ENCODE assay signal across 33 mouse cellular contexts in the genomic region with DNA sequence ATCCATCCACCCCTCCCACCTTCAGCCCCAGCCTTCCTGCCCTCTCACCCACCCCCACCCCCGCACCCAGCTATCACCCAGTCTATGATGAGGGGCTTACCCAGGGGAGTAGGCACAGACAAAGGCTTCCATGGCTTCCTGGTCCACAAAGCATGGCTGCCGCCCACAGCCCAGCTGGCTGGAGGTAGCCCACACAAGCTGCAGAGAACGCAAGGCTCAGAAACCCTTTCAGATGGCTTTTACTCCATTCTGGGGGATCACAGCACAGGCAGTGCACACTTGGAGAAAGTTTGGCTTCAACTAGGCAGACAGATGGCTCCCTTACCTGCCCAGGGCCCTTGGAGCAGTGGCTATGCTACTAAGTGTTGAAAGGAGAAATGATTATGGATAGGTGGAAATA. TPM values are rescaled to one million over a fixed set of nuclear protein-coding genes. Genes with fewer than 3 reads are reported as not detected.
A peak's percentile ranks its signal among the peaks of the same experiment; 100 is the strongest.
DNase-seq lines count a peak whose midpoint lies in the region; ATAC-seq lines count a peak whose summit lies in the region.
"Had no signal": no experiment of that assay in that cellular context is flagged by ENCODE, and none has a peak within 500 bp of the region (broad histone marks: within the 10 kb centered on the region; RNA-seq: fewer than 3 reads in every experiment).

No protein-coding gene starts in this region.

- 0 out of 2 replicates have a peak overlapping the region, but pooled peaks have one; percentile 13 for H3K27ac ChIP-seq in midbrain, embryonic 10.5 days (replicated peaks)
- no peak overlapping the region for H3K27ac ChIP-seq in midbrain, embryonic 15.5 days
- H3K27ac ChIP-seq in kidney, embryonic 15.5 days: no peak overlapping the region
- H3K27ac ChIP-seq: forebrain, embryonic 10.5 days; heart, embryonic 15.5 days; hindbrain, embryonic 14.5 days; kidney, postnatal 0 days; limb, embryonic 12.5 days; stomach, embryonic 15.5 days had no signal

- H3K4me2 ChIP-seq in midbrain, embryonic 15.5 days: no peak overlapping the region
- H3K4me2 ChIP-seq in kidney, embryonic 15.5 days: no peak overlapping the region
- H3K4me2 ChIP-seq: heart, embryonic 15.5 days; hindbrain, embryonic 14.5 days; limb, embryonic 12.5 days; liver, embryonic 11.5 days; stomach, embryonic 15.5 days had no signal

- no peaks in the 10 kb centered on the region for H3K27me3 ChIP-seq in midbrain, embryonic 10.5 days (ENCODE audit: low read depth, poor library complexity, severe bottlenecking)
- no peaks in the 10 kb centered on the region for H3K27me3 ChIP-seq in midbrain, embryonic 15.5 days (replicated peaks)
- H3K27me3 ChIP-seq in kidney, embryonic 15.5 days: no peaks in the 10 kb centered on the region
- H3K27me3 ChIP-seq: heart, embryonic 15.5 days; limb, embryonic 12.5 days had no signal

- no peaks in the 10 kb centered on the region for H3K36me3 ChIP-seq in midbrain, embryonic 10.5 days
- no peaks in the 10 kb centered on the region for H3K36me3 ChIP-seq in midbrain, embryonic 15.5 days (replicated peaks)
- H3K36me3 ChIP-seq in kidney, embryonic 15.5 days: 0 out of 2 replicates have a peak, but pooled peaks cover 14% of the 10 kb centered on the region
- H3K36me3 ChIP-seq: forebrain, embryonic 10.5 days; heart, embryonic 15.5 days; limb, embryonic 12.5 days; stomach, embryonic 15.5 days had no signal

- no peak overlapping the region for H3K9ac ChIP-seq in midbrain, embryonic 15.5 days
- H3K9ac ChIP-seq in kidney, embryonic 15.5 days: no peak overlapping the region
- H3K9ac ChIP-seq: heart, embryonic 15.5 days; hindbrain, embryonic 14.5 days; limb, embryonic 12.5 days; liver, postnatal 0 days; stomach, embryonic 15.5 days had no signal

- ATAC-seq in frontal cortex, adult (ENCODE audit: low TSS enrichment): peak; percentile 86
- ATAC-seq in midbrain, embryonic 15.5 days (replicated peaks): no peak
- no peak for ATAC-seq in kidney, embryonic 15.5 days (replicated peaks; ENCODE audit: low FRiP score)
- ATAC-seq: activated CD4-positive, CD25-positive, alpha-beta regulatory T cell, adult 4 months; forebrain, embryonic 16.5 days; inflammation-experienced regulatory T-cells, adult 6 months; liver, postnatal 0 days; midbrain, embryonic 16.5 days had no signal

- H3K4me1 ChIP-seq in midbrain, embryonic 10.5 days: peaks cover 23% of the 10 kb centered on the region
- no peaks in the 10 kb centered on the region for H3K4me1 ChIP-seq in midbrain, embryonic 15.5 days
- H3K4me1 ChIP-seq in kidney, embryonic 15.5 days: peaks cover 30% of the 10 kb centered on the region
- H3K4me1 ChIP-seq: heart, embryonic 15.5 days; stomach, embryonic 15.5 days had no signal

- H3K4me3 ChIP-seq in midbrain, embryonic 10.5 days: no peak overlapping the region
- H3K4me3 ChIP-seq in midbrain, embryonic 15.5 days: no peak overlapping the region
- no peak overlapping the region for H3K4me3 ChIP-seq in kidney, embryonic 15.5 days (replicated peaks)
- H3K4me3 ChIP-seq: forebrain, embryonic 10.5 days; heart, embryonic 15.5 days; limb, embryonic 12.5 days; stomach, embryonic 15.5 days had no signal

- 82% methylated on average over 3 of the region's 3 CpGs for WGBS in midbrain, embryonic 10.5 days
- whole genome bisulfite sequencing in midbrain, embryonic 15.5 days: 75% methylated on average over 3 of the region's 3 CpGs
- WGBS in kidney, embryonic 15.5 days: 72% methylated on average over 3 of the region's 3 CpGs

- H3K9me3 ChIP-seq in midbrain, embryonic 10.5 days (replicated peaks): no peaks in the 10 kb centered on the region
- no peaks in the 10 kb centered on the region for H3K9me3 ChIP-seq in midbrain, embryonic 15.5 days
- H3K9me3 ChIP-seq in kidney, embryonic 15.5 days (replicated peaks): no peaks in the 10 kb centered on the region
- H3K9me3 ChIP-seq: forebrain, embryonic 10.5 days; heart, embryonic 15.5 days; limb, embryonic 12.5 days; stomach, embryonic 15.5 days had no signal

- no peak for DNase-seq in frontal cortex, postnatal 10 days (ENCODE audit: low spot score in 2 of 2)
- no peak for DNase-seq in midbrain, embryonic 10.5 days (ENCODE audit: low spot score)
- peak; percentile 62 to 71 for DNase-seq in layer of hippocampus, postnatal 36 days
- DNase-seq in spleen, postnatal 4 days (ENCODE audit: low spot score in 2 of 2): no peak
- no peak for DNase-seq in lung, postnatal 25 days (ENCODE audit: low spot score)
- DNase-seq: adrenal gland, adult 8-10 months; cerebellum, adult 18-20 months; cerebellum, postnatal 14 days; heart, postnatal 36 days; kidney, adult 18-20 months; liver, postnatal 0 days; lung, postnatal 36 days; thymus, adult 2 months; thymus, postnatal 4 days had no signal

RNA-seq across cellular contexts. Expression of a gene that starts 16.3 kb away (rescaled TPM):
- 1.1 and 2.0 TPM in 2 replicates for polyA plus RNA-seq in midbrain, embryonic 10.5 days (2016; fragmentation: Nextera tagmentation; extraction: Ambion mirVana)
- 0.53 and 0.93 TPM in 2 replicates for polyA plus RNA-seq in midbrain, embryonic 15.5 days (2015; fragmentation: Nextera tagmentation; extraction: Ambion mirVana)
- total RNA-seq in layer of hippocampus, postnatal 36 days (2021): 1 to 10 TPM; 1.1 to 1.2 TPM
- 71.2 and 75.0 TPM in 2 replicates for polyA plus RNA-seq in kidney, embryonic 15.5 days (2015; fragmentation: Nextera tagmentation; extraction: Ambion mirVana)
- total RNA-seq: adrenal gland, adult 8-10 months; megakaryocyte-erythroid progenitor cell, adult 5-6 weeks had no signal
- polyA plus RNA-seq: activated CD4-positive, CD25-positive, alpha-beta regulatory T cell, adult 4 months; heart, embryonic 15.5 days; inflammation-experienced regulatory T-cells, adult 6 months; large intestine, adult 2 months; liver, embryonic 11.5 days; liver, postnatal 0 days; stomach, embryonic 15.5 days had no signal

RNA-seq across cellular contexts. Expression of a gene that starts 18.5 kb away (rescaled TPM):
- 11.9 and 13.2 TPM in 2 replicates for polyA plus RNA-seq in midbrain, embryonic 10.5 days (2016; fragmentation: Nextera tagmentation; extraction: Ambion mirVana)
- 10.4 and 10.8 TPM in 2 replicates for polyA plus RNA-seq in midbrain, embryonic 15.5 days (2015; fragmentation: Nextera tagmentation; extraction: Ambion mirVana)
- 10 to 100 TPM; 25.9 to 26.1 TPM for total RNA-seq in layer of hippocampus, postnatal 36 days (2021)
- 10.8 and 10.9 TPM in 2 replicates for polyA plus RNA-seq in kidney, embryonic 15.5 days (2015; fragmentation: Nextera tagmentation; extraction: Ambion mirVana)

RNA-seq across cellular contexts. Expression of a gene that starts 19.8 kb away (rescaled TPM):
- polyA plus RNA-seq in midbrain, embryonic 10.5 days (2016; fragmentation: Nextera tagmentation; extraction: Ambion mirVana): 6.1 and 14.4 TPM in 2 replicates
- polyA plus RNA-seq in midbrain, embryonic 15.5 days (2015; fragmentation: Nextera tagmentation; extraction: Ambion mirVana): not detected in 2 replicates
- total RNA-seq in layer of hippocampus, postnatal 36 days (2021): not detected
- 24.0 and 24.3 TPM in 2 replicates for polyA plus RNA-seq in kidney, embryonic 15.5 days (2015; fragmentation: Nextera tagmentation; extraction: Ambion mirVana)
- total RNA-seq: adrenal gland, adult 8-10 months; gastrocnemius, adult 8-10 months; heart, postnatal 36 days had no signal
- polyA plus RNA-seq: activated CD4-positive, CD25-positive, alpha-beta regulatory T cell, adult 4 months; forebrain, embryonic 16.5 days; gonadal fat pad, adult 2 months; hindbrain, embryonic 14.5 days; inflammation-experienced regulatory T-cells, adult 6 months; large intestine, adult 2 months; midbrain, embryonic 16.5 days; neural tube, embryonic 14.5 days had no signal

RNA-seq across cellular contexts. Expression of a gene that starts 43.0 kb away (rescaled TPM):
- 75.6 and 79.8 TPM in 2 replicates for polyA plus RNA-seq in midbrain, embryonic 10.5 days (2016; fragmentation: Nextera tagmentation; extraction: Ambion mirVana)
- polyA plus RNA-seq in midbrain, embryonic 15.5 days (2015; fragmentation: Nextera tagmentation; extraction: Ambion mirVana): 86.1 and 91.0 TPM in 2 replicates
- 10 to 100 TPM; 85.2 to 88.8 TPM for total RNA-seq in layer of hippocampus, postnatal 36 days (2021)
- 60.8 and 61.4 TPM in 2 replicates for polyA plus RNA-seq in kidney, embryonic 15.5 days (2015; fragmentation: Nextera tagmentation; extraction: Ambion mirVana)

RNA-seq across cellular contexts. Expression of a gene that starts 44.4 kb away (rescaled TPM):
- 11.4 and 11.6 TPM in 2 replicates for polyA plus RNA-seq in midbrain, embryonic 10.5 days (2016; fragmentation: Nextera tagmentation; extraction: Ambion mirVana)
- 7.9 and 8.0 TPM in 2 replicates for polyA plus RNA-seq in midbrain, embryonic 15.5 days (2015; fragmentation: Nextera tagmentation; extraction: Ambion mirVana)
- 10 to 100 TPM; 19.9 TPM for total RNA-seq in layer of hippocampus, postnatal 36 days (2021)
- 5.8 and 6.0 TPM in 2 replicates for polyA plus RNA-seq in kidney, embryonic 15.5 days (2015; fragmentation: Nextera tagmentation; extraction: Ambion mirVana)

Comparison
In these comparisons a context has a peak if more than half of its experiments do, and no peak if none do; other contexts are left out.
1. DNase-seq: peak in layer of hippocampus, postnatal 36 days (2 of 2); none in frontal cortex, postnatal 10 days (0 of 2), midbrain, embryonic 10.5 days (single experiment), spleen, postnatal 4 days (0 of 2) and lung, postnatal 25 days (single experiment).
2. RNA of a gene that starts 16.3 kb away (polyA plus RNA-seq): 71.2 to 75.0 TPM in kidney, embryonic 15.5 days; 1.1 to 2.0 TPM in midbrain, embryonic 10.5 days and 0.53 to 0.93 TPM in midbrain, embryonic 15.5 days; every median in the first group is over 10 times any median in the second.